ENCODE assay signal across 9 mouse cellular contexts in genomic region chr1:91457116-91457515, GRCm38 (mm10). TPM values are rescaled to one million over a fixed set of nuclear protein-coding genes. Genes with fewer than 3 reads are reported as not detected.
DNase-seq lines count a peak whose midpoint lies in the region; ATAC-seq and TF ChIP-seq lines count a peak whose summit lies in the region.
"Had no signal": no experiment of that assay in that cellular context is flagged by ENCODE, and none has a peak within 500 bp of the region (broad histone marks: within the 10 kb centered on the region; RNA-seq: fewer than 3 reads in every experiment).

No protein-coding gene starts in this region.

- peaks cover 25% of the 10 kb centered on the region for H3K4me1 ChIP-seq in heart, adult 2 months (ENCODE audit: control insufficient read depth, insufficient read depth, low read length)
- peaks cover 45% of the 10 kb centered on the region for H3K4me1 ChIP-seq in liver, adult 2 months (ENCODE audit: control insufficient read depth, insufficient read depth, low read length)
- peaks cover 13 to 45% of the 10 kb centered on the region in 2 experiments for H3K4me1 ChIP-seq in liver, embryonic 14.5 days (replicated peaks; ENCODE audit: control insufficient read depth in 2 of 2, insufficient read depth in 2 of 2, low read length in 1 of 2)
- H3K4me1 ChIP-seq in small intestine, adult 2 months (ENCODE audit: control insufficient read depth, insufficient read depth, insufficient read length, low read length): peaks cover 57% of the 10 kb centered on the region

- no peak overlapping the region for H3K4me3 ChIP-seq in heart, adult 2 months
- H3K4me3 ChIP-seq in liver, adult 2 months (ENCODE audit: insufficient read depth, low read depth, low read length): peak overlapping the region; percentile 11; the same call in 1 of the 2 replicates
- H3K4me3 ChIP-seq in liver, embryonic 14.5 days (ENCODE audit: insufficient read depth in 1 of 2, low read depth in 2 of 2, low read length in 2 of 2): no peak overlapping the region
- H3K4me3 ChIP-seq in small intestine, adult 2 months (ENCODE audit: low read depth, low read length): 0 out of 2 replicates have a peak overlapping the region, but pooled peaks have one; percentile 3
- H3K4me3 ChIP-seq: embryonic facial prominence, embryonic 12.5 days had no signal

- peak overlapping the region; percentile 86 for H3K27ac ChIP-seq in heart, adult 2 months
- peak overlapping the region; percentile 89 for H3K27ac ChIP-seq in liver, adult 2 months (replicated peaks; ENCODE audit: insufficient read depth, low read depth, low read length)
- no peak overlapping the region for H3K27ac ChIP-seq in liver, embryonic 14.5 days
- H3K27ac ChIP-seq in small intestine, adult 2 months (ENCODE audit: insufficient read depth, low read depth, low read length): peak overlapping the region; percentile 100
- H3K27ac ChIP-seq: embryonic facial prominence, embryonic 12.5 days had no signal

- H3K4me2 ChIP-seq in liver, embryonic 14.5 days (ENCODE audit: low read depth): peak overlapping the region; percentile 50
- H3K4me2 ChIP-seq: embryonic facial prominence, embryonic 12.5 days had no signal

- 81% methylated on average over 4 of the region's 4 CpGs for WGBS in heart, adult 2 months
- 38% methylated on average over 4 of the region's 4 CpGs for WGBS in liver, adult 2 months
- 77% methylated on average over 4 of the region's 4 CpGs for WGBS in liver, embryonic 14.5 days (ENCODE audit: insufficient replicate concordance)
- 28% methylated on average over 4 of the region's 4 CpGs for WGBS in small intestine, adult 2 months

- H3K79me2 ChIP-seq in heart, adult 2 months (replicated peaks; ENCODE audit: control insufficient read depth, insufficient read depth, low read length): 0 out of 2 replicates have a peak, but pooled peaks cover 2% of the 10 kb centered on the region
- peaks cover 33% of the 10 kb centered on the region; the same call in 1 of the 2 replicates for H3K79me2 ChIP-seq in liver, adult 2 months (ENCODE audit: control insufficient read depth, insufficient read depth, low read length)

- no peaks in the 10 kb centered on the region; the same call in 1 of the 2 replicates for H3K36me3 ChIP-seq in heart, adult 2 months (ENCODE audit: control insufficient read depth, insufficient read depth, low read length)
- no peaks in the 10 kb centered on the region for H3K36me3 ChIP-seq in liver, adult 2 months (ENCODE audit: control insufficient read depth, insufficient read depth, low read length)
- no peaks in the 10 kb centered on the region for H3K36me3 ChIP-seq in liver, embryonic 14.5 days (replicated peaks; ENCODE audit: control insufficient read depth, insufficient read depth, low read depth)
- no peaks in the 10 kb centered on the region for H3K36me3 ChIP-seq in small intestine, adult 2 months (ENCODE audit: control insufficient read depth, insufficient read depth, low read length)
- H3K36me3 ChIP-seq: embryonic facial prominence, embryonic 12.5 days had no signal

- no peak for TF ChIP-seq CTCF in heart, adult 2 months (IDR thresholded peaks at IDR 0.05)
- TF ChIP-seq CTCF in liver, adult 2 months (IDR thresholded peaks at IDR 0.05; ENCODE audit: low read depth, low read length): no peak
- no peak for TF ChIP-seq CTCF in liver, embryonic 14.5 days (IDR thresholded peaks at IDR 0.05; ENCODE audit: low read depth)
- TF ChIP-seq CTCF in small intestine, adult 2 months (IDR thresholded peaks at IDR 0.05; ENCODE audit: extremely low read depth, insufficient read length, insufficient replicate concordance, low read depth, low read length): no peak

- no peaks in the 10 kb centered on the region for H3K9me3 ChIP-seq in liver, embryonic 14.5 days (ENCODE audit: control insufficient read depth, low read length)
- H3K9me3 ChIP-seq: embryonic facial prominence, embryonic 12.5 days had no signal

- H3K27me3 ChIP-seq in heart, adult 2 months (ENCODE audit: control insufficient read depth, insufficient read depth, low read length): no peaks in the 10 kb centered on the region
- H3K27me3 ChIP-seq in liver, adult 2 months (ENCODE audit: control insufficient read depth, insufficient read depth, low read length): no peaks in the 10 kb centered on the region
- H3K27me3 ChIP-seq in liver, embryonic 14.5 days (ENCODE audit: control insufficient read depth, insufficient read depth, low read length): no peaks in the 10 kb centered on the region
- H3K27me3 ChIP-seq in small intestine, adult 2 months (ENCODE audit: control insufficient read depth, insufficient read depth, low read length): no peaks in the 10 kb centered on the region
- H3K27me3 ChIP-seq: embryonic facial prominence, embryonic 12.5 days had no signal

- H3K9ac ChIP-seq in heart, adult 2 months (ENCODE audit: low read depth, low read length): no peak overlapping the region
- peak overlapping the region; percentile 63 for H3K9ac ChIP-seq in liver, adult 2 months (ENCODE audit: low read depth, low read length)
- H3K9ac ChIP-seq in liver, embryonic 14.5 days (replicated peaks): no peak overlapping the region

- TF ChIP-seq EP300 in heart, adult 2 months (IDR thresholded peaks at IDR 0.05; ENCODE audit: insufficient read depth, low read depth, low read length): no peak
- TF ChIP-seq EP300 in liver, embryonic 14.5 days (IDR thresholded peaks at IDR 0.05; ENCODE audit: low read depth): no peak

- intact Hi-C loops in heart, adult 2 months (cut with DNase I): no loop called here

- no peak for DNase-seq in heart, adult 2 months
- no peak for DNase-seq in heart, adult 9 months (ENCODE audit: low spot score in 2 of 2)
- DNase-seq in liver, adult 2 months (ENCODE audit: extremely low read depth, low read depth, low spot score): no peak
- DNase-seq in liver: no peak
- no peak for DNase-seq in liver, embryonic 14.5 days (ENCODE audit: low read depth in 3 of 3, low spot score in 3 of 3)
- DNase-seq in spleen, postnatal 14 days (ENCODE audit: low spot score in 2 of 2): no peak

- no peak for ATAC-seq in liver, embryonic 14.5 days (ENCODE audit: insufficient read depth)
- ATAC-seq in CD4-positive, CD25-positive, alpha-beta regulatory T cell, adult 4 months: no peak

- no peak for TF ChIP-seq POLR2A in heart, adult 2 months (IDR thresholded peaks at IDR 0.05; ENCODE audit: insufficient read depth, low read depth, low read length)
- TF ChIP-seq POLR2A in liver, adult 2 months (IDR thresholded peaks at IDR 0.05; ENCODE audit: extremely low read depth, insufficient read depth, low read length): no peak
- TF ChIP-seq POLR2A in small intestine, adult 2 months (IDR thresholded peaks at IDR 0.05; ENCODE audit: low read depth, low read length): no peak

RNA-seq across cellular contexts. Expression of gene Per2, which starts 2.0 kb away (rescaled TPM):
- total RNA-seq in heart, adult 2 months (2021): 10 to 100 TPM in 1 of 2 experiments, 1 to 10 TPM in 1; 3.8 to 13.8 TPM
- polyA plus RNA-seq in heart, adult 2 months (2012; rRNA removed): 5.3 and 6.3 TPM in 2 replicates
- total RNA-seq in liver, adult 2 months (2014; rRNA removed): 5.7 and 7.7 TPM in 2 replicates
- polyA plus RNA-seq in liver, adult 2 months (2012; rRNA removed): 3.9 and 4.9 TPM in 2 replicates
- 3.3 and 3.7 TPM in 2 replicates for polyA plus RNA-seq in liver, embryonic 14.5 days (2012; rRNA removed)
- polyA plus RNA-seq in liver, embryonic 14.5 days (2014; fragmentation: Nextera tagmentation; extraction: Ambion mirVana): 1.6 and 2.2 TPM in 2 replicates
- 4.1 and 5.2 TPM in 2 replicates for polyA plus RNA-seq in small intestine, adult 2 months (2012; rRNA removed)
- 1 to 10 TPM; 1.9 to 2.1 TPM for polyA plus RNA-seq in CD4-positive, CD25-positive, alpha-beta regulatory T cell, adult 4 months (2017; shearing (Covaris generic))

RNA-seq across cellular contexts. Expression of gene Traf3ip1, which starts 37.3 kb away (rescaled TPM):
- total RNA-seq in heart, adult 2 months (2021): 1 to 10 TPM; 5.0 to 5.1 TPM
- 5.0 and 5.3 TPM in 2 replicates for polyA plus RNA-seq in heart, adult 2 months (2012; rRNA removed)
- 3.2 and 3.6 TPM in 2 replicates for total RNA-seq in liver, adult 2 months (2014; rRNA removed)
- polyA plus RNA-seq in liver, adult 2 months (2012; rRNA removed): 3.4 and 3.8 TPM in 2 replicates
- polyA plus RNA-seq in liver, embryonic 14.5 days (2012; rRNA removed): 2.4 and 4.1 TPM in 2 replicates
- 1.3 TPM in 2 replicates for polyA plus RNA-seq in liver, embryonic 14.5 days (2014; fragmentation: Nextera tagmentation; extraction: Ambion mirVana)
- 2.0 and 3.7 TPM in 2 replicates for polyA plus RNA-seq in small intestine, adult 2 months (2012; rRNA removed)
- polyA plus RNA-seq in CD4-positive, CD25-positive, alpha-beta regulatory T cell, adult 4 months (2017; shearing (Covaris generic)): 1 to 10 TPM; 3.5 to 5.2 TPM

RNA-seq across cellular contexts. Expression of gene Hes6, which starts 43.3 kb away (rescaled TPM):
- 10 to 100 TPM; 17.4 to 18.2 TPM for total RNA-seq in heart, adult 2 months (2021)
- polyA plus RNA-seq in heart, adult 2 months (2012; rRNA removed): 23.6 and 25.8 TPM in 2 replicates
- 64.6 and 97.0 TPM in 2 replicates for total RNA-seq in liver, adult 2 months (2014; rRNA removed)
- 107 and 112 TPM in 2 replicates for polyA plus RNA-seq in liver, adult 2 months (2012; rRNA removed)
- 11.2 and 12.9 TPM in 2 replicates for polyA plus RNA-seq in liver, embryonic 14.5 days (2012; rRNA removed)
- polyA plus RNA-seq in liver, embryonic 14.5 days (2014; fragmentation: Nextera tagmentation; extraction: Ambion mirVana): 14.5 and 15.1 TPM in 2 replicates
- polyA plus RNA-seq in small intestine, adult 2 months (2012; rRNA removed): 78.8 and 113 TPM in 2 replicates
- polyA plus RNA-seq in CD4-positive, CD25-positive, alpha-beta regulatory T cell, adult 4 months (2017; shearing (Covaris generic)): 10 to 100 TPM; 11.4 to 12.5 TPM

RNA-seq across cellular contexts. Expression of gene Ilkap, which starts 58.5 kb away (rescaled TPM):
- total RNA-seq in heart, adult 2 months (2021): 10 to 100 TPM; 47.3 to 49.0 TPM
- 36.6 and 43.6 TPM in 2 replicates for polyA plus RNA-seq in heart, adult 2 months (2012; rRNA removed)
- total RNA-seq in liver, adult 2 months (2014; rRNA removed): 50.3 and 54.7 TPM in 2 replicates
- 25.2 and 32.0 TPM in 2 replicates for polyA plus RNA-seq in liver, adult 2 months (2012; rRNA removed)
- 30.9 and 46.0 TPM in 2 replicates for polyA plus RNA-seq in liver, embryonic 14.5 days (2012; rRNA removed)
- polyA plus RNA-seq in liver, embryonic 14.5 days (2014; fragmentation: Nextera tagmentation; extraction: Ambion mirVana): 62.1 and 65.8 TPM in 2 replicates
- polyA plus RNA-seq in small intestine, adult 2 months (2012; rRNA removed): 17.9 and 34.6 TPM in 2 replicates
- 10 to 100 TPM; 30.3 to 36.3 TPM for polyA plus RNA-seq in CD4-positive, CD25-positive, alpha-beta regulatory T cell, adult 4 months (2017; shearing (Covaris generic))

Comparison
In these comparisons a context has a peak if more than half of its experiments do, and no peak if none do; other contexts are left out.
1. H3K4me3 ChIP-seq: peak in liver, adult 2 months (single experiment) and small intestine, adult 2 months (single experiment); none in heart, adult 2 months (single experiment) and liver, embryonic 14.5 days (0 of 2).